Mouse (Mus musculus): ENCODE measurements around the gene Emsy.
A peak's percentile ranks its signal among the peaks of the same experiment; 100 is the strongest.

Emsy gene

DNA sequence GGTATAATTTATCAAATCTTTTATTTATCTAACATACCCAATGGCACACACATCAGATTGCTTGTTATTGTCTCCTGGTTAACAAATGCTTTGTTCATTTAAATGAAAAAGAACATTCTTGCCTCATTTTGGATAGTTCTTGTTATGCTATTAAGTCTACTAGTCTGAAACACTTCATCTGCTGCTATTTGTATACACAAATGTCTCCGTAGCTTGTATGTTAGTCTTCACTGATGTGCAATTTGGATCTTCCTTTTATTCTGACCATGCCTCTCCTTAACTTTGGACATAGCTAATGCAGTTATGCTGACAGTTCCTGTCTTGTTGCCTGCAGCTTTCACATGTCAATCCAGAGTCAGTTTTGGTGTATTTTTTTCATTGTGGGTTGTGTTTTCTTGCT, 79.1 kb downstream of the Emsy start:
- DNase-seq (ENCODE audit: low spot score), result no peak

- DNase-seq (ENCODE audit: low spot score), result no peak
Measured at GRCm38 (mm10) chr7:98575651-98576239, 80.8 kb downstream of the Emsy start.

- DNase-seq (ENCODE audit: low spot score), result no peak
Measured at GRCm38 (mm10) chr7:98574771-98575191, 81.8 kb downstream of the Emsy start.

- no peak for DNase-seq (ENCODE audit: low spot score)
Measured at GRCm38 (mm10) chr7:98574271-98574670, 82.3 kb downstream of the Emsy start.

DNA sequence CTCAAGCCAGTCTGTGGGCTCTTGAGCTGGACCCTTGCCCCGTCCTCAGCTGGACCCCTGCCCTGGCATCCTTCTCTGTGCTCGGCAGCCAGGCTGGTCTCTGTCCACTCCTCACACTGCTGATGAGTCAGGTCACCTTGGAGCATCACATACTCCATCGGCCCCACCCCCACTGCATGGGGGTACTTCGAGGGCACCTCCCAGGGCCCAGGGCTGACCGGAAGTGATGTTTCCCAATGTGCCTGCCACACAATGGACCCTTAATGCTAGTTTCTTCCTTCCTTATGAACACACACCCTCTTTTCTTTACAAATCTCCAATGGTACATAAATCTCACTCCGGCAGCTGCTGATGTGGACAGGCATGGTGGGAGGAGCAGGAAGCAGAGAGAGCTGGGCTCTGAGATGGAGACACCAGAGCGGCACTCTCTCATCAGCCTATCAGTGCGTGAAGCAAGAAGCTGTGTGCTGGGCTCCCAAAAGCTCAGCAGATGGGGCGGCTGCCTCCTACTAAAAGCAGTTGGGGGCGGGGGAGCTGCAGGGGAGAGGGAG, 83.3 kb downstream of the Emsy start:
- no peak for DNase-seq (ENCODE audit: low spot score)

GRCm38 (mm10) chr7:98572223-98572868, 84.2 kb downstream of the Emsy start:
- no peak for DNase-seq (ENCODE audit: low spot score)

DNA sequence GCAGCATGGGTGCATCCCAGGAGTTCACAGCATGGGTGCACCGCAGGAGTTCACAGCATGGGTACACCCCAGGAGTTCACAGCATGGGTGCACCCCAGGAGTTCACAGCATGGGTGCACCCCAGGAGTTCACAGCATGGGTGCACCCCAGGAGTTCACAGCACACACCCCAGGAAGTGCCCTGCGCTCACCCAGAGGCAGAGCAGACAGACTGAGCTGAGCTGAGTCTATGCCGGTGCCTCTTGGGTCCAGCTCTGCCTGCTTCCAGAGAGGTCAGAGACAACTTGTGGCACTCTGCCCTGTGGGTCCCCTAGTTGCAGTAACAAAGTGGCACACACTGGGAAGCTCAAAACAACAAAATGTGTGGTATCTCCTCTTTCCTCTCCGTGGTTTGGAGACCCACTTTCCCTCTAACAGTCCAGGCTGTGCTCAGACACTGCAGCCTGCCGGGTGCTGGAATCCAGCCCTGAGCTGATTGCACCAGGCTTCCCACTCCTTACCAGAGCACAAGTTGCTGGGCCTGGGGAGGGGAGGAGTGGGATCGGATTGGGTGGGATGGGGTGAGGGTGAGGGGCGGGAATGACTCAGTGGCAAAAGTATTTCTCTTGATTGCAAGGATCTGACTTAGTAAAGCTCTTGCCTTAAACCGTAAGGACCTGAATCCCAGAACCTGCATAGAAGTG, 85.6 kb downstream of the Emsy start:
- no peak for DNase-seq (ENCODE audit: low spot score)

GRCm38 (mm10) chr7:98567056-98567455, 89.5 kb downstream of the Emsy start:
- no peak for DNase-seq (ENCODE audit: low spot score)

DNA sequence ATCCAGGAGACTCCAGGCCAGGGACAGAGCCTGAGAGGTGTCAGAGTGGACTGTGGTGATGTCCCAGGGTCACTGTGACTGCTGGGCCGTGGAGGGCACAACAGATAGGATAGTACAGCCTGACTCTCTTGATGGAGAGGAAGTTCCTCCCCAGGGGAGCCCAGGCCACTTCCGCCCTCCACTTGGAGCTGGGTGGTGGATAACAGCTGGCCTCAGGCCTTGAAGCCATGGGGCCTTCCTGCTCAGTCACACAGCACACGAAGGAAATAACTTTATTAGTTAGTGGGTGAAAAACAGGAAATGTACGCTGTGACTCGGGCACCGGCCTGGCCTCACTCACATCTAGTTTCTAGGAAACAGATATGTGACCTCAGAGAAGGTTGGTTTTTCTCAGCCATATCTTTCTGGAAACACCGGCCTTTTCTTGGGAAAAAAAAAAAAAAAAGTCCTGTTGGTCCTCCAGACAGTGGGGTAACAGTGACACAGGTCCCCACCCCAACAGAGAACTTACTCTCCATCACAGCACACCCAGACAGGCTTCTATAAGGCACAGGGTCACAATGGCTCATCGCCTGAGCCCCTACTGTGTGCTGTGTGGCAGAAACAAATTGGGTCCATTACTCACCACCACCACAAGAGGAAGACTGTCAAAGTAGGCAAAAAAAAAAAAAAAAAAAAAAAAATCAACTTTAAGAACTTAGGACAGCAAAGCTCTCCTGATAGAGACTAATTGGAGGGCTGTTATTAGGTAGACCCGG, 91.8 kb downstream of the Emsy start:
- DNase-seq (ENCODE audit: low spot score), result no peak

DNA sequence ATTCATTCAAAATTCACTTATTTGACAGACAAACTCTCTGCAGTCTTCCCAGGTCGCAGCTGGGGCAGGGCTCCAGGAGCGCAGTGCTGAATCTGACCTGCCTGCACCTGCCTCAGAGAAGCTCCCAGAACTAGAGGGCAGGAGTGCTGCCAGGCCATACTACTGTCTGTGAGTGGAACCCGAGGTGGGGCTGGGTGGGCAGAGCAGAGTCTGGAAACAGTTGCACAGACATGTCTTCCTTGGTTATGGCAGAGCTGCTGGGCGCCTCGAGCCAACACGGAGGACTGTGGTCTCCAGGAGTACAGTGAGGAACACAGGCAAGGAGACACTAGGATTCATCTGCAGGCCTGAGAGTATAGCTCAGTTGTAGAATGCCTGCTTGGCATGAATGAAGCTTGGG, 92.6 kb downstream of the Emsy start:
- DNase-seq (ENCODE audit: low spot score), result no peak

- DNase-seq (ENCODE audit: low spot score), result no peak
Measured at GRCm38 (mm10) chr7:98562966-98563365, 93.6 kb downstream of the Emsy start.

- DNase-seq (ENCODE audit: low spot score), result no peak
Measured at GRCm38 (mm10) chr7:98562186-98562585, 94.4 kb downstream of the Emsy start.

GRCm38 (mm10) chr7:98561556-98562164, 94.9 kb downstream of the Emsy start:
- DNase-seq (ENCODE audit: low spot score), result peak; percentile 75

DNA sequence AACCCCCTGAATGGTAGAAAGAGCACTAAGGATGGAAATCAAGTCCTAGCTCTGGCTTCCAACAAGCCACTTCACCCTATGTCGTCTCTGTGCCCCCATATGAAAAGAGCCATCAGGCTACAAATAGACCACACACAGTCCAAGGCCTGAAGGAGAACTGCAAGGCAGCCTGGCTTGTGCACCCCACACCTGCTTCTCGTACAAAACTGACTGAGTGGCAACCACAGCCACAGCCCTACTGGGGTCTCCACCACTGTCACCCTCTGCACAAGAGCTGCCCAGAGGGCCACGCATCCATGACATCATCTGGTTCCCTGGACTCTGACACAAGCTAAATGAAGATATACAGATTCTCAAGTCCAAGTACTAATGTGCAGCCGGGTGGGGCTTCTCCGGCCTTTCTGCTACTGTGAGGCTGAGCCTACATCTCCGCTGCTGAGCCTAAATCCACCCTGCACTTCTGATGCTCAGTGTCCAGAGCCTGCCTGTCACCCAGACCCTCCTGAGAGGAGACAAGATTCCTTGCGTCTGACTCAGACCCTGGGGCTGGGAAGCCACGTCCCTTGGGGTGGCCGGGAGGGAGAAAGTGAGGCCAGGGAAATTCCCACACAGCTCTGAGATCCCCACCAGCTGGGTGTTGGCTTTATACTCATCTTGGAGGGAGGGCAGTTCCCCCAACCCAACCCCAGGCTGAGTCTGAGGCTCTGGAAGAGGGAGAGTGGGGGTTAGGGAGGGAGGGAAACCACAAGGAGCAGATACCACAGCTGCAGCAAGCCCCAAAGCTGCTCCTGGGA, 98.3 kb downstream of the Emsy start:
- peak; percentile 47 for DNase-seq (ENCODE audit: low spot score)

DNA sequence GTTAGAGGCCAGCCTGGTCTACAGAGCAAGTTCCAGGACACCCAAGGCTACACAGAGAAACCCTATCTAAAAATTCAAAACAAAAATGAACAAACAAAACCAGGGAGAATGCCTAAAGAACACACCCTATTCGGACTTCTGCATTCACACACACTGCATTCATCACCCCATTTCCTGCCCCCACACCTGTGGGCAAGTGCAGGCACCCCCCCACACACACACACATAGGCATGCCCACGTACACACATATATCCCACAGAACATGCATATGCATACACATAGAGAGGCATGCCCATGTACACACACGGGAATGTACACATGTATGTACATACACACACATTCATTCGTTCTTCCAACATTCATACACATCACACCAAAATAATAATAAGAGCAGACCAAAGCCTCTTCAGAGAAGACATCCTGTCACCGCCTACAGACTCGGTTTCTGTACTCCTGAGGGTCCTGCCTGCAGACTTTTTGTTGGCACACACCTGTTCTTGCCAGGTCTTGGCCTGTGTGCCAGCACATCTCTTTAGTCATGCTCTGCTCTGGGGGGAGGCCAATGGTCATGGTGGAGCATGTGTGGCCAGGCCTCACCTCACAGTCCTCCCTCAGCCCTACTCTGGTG, 99.7 kb downstream of the Emsy start:
- DNase-seq (ENCODE audit: low spot score), result no peak

GRCm38 (mm10) chr7:98551041-98551440, 105.5 kb downstream of the Emsy start:
- no peak for DNase-seq (ENCODE audit: low spot score)

DNA sequence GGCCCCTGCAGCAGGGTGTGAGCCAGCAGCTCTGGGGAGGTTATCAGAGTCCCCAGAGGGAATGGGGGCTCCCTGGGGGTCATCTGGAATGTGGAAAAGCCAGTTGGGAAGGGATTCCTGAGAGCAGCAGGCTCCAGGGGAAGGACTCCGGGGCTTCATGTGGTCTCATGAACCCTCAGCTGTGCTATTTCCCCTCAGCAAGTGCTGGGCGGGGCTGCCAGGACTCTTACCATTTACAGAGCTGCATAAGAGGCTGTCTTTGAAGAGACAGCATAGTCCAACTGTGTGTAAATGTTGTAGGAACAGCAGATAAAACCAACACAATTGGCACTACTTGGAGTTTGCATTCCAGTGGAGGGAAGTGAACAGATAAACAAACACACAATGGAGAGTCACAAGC, 106.0 kb downstream of the Emsy start:
- no peak for DNase-seq (ENCODE audit: low spot score)

- DNase-seq (ENCODE audit: low spot score), result no peak
Measured at GRCm38 (mm10) chr7:98548839-98549238, 107.7 kb downstream of the Emsy start.

DNA sequence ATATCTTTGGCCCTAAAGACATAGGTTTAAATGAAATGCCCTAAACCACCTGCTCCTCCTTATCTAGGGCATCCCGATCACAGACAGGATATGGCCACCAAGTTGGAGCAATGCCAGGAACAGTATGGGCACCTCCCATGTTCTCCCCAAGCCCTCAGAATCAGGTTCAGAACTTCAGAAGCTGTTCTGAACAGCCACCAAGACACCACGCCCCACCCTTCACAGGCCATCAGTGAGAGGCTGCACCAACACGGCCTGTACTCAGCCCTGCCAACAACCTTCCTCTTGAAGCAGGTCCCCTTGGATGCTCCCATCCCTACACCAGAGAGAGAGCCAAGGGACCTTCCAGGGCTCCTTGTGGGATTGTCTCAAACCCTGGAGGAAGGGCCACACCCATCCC, 112.0 kb downstream of the Emsy start:
- no peak for DNase-seq (ENCODE audit: low spot score)

GRCm38 (mm10) chr7:98543853-98544370, 112.7 kb downstream of the Emsy start:
- no peak for DNase-seq (ENCODE audit: low spot score)
